Mouse (Mus musculus): ENCODE measurements around the gene Gm10096. TPM values are rescaled to one million over a fixed set of nuclear protein-coding genes. Genes with fewer than 3 reads are reported as not detected.
"Not testable (repeated sequence)": the region's sequence is repeated elsewhere in the genome, so short reads cannot be mapped to it uniquely, and the experiment has no call there.

The Gm10096 gene
- polyA plus RNA-seq (2012; ENCODE audit: insufficient read depth, insufficient read length, missing spikeins): not detected in 2 replicates

- H3K27ac ChIP-seq (replicated peaks; ENCODE audit: low read depth, low read length); H3K4me1 ChIP-seq (ENCODE audit: control insufficient read depth, insufficient read depth, insufficient read length, low read length); H3K4me3 ChIP-seq (ENCODE audit: insufficient read depth, low read depth, low read length): not testable (repeated sequence)
These were observed at the start of gene Gm10096 for GRCm38 (mm10) chrX:28954602-28955001. Gene Gm10096, minus strand, starts transcription at chrX:28954702.

All from brown adipose tissue, adult 24 weeks (tissue).